Mouse (Mus musculus) CH12F3 (cell line): Measurements from ENCODE around the gene Nfatc2.

Experiments used
- in situ Hi-C: fragments of 300-500 bp; cut with MboI; formaldehyde crosslinking; loops from 2 replicates; pipeline ENCODE4 v1.14.3; 2020; ENCODE audit warnings: low sequenced_read_pairs

Nfatc2 gene

GRCm38 (mm10) chr2:168613092-168613880 is 11.8 kb upstream of the Nfatc2 start:
- in situ Hi-C loops, result no loop called here

GRCm38 (mm10) chr2:168610941-168611340 is 9.5 kb upstream of the Nfatc2 start:
- in situ Hi-C loops, result no loop called here

DNA sequence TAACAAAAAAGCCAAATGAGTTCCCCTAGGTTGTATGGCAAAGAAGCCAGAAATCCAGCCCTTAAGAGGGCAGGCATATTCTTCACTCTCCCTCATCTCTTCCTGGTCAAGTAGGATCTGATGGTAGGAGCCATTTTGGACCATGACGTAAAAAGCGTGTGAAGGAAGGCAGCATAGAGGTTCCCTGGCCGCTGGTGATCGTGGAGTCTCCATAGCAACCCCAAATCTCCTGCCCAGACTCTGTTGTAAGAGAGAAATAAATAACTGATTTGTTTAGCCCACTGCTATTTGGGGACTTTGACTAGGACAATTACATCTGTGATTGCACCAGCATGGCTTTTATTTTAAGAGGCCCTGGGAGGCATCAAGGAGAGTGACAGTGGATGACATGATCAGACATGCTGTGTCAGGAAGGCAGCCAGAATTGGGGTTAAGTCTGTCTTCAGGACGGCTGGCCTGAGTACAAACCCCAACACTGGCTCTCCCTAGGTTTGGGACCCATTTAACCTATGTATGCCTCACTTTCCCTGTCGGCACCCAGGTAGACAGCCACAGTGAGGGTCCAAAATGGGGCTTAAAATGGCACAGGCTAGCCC is 8.3 kb upstream of the Nfatc2 start:
- in situ Hi-C loops, result no loop called here

DNA sequence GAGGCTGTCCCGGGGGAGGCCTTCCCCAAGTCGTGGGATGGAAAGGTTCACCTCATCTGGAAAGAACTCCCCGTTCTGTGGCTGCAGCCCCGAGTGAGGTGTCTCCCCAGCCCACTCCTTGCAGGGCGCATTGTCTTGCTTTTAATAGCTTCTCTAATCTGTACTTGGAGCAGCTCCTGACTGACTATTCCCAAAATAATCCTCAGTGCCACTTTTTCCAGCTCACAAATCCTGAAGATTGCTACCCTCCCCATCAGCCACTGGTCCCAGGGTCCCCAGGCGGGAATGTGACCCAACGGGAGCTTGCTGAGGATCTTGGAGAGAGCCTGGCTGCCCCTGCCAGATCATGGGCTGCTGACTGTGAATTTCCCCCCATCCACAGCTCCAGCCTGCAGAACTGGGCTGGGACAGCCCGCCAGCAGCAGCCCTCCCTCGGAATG is 6.7 kb upstream of the Nfatc2 start:
- in situ Hi-C loops, result no loop called here

DNA sequence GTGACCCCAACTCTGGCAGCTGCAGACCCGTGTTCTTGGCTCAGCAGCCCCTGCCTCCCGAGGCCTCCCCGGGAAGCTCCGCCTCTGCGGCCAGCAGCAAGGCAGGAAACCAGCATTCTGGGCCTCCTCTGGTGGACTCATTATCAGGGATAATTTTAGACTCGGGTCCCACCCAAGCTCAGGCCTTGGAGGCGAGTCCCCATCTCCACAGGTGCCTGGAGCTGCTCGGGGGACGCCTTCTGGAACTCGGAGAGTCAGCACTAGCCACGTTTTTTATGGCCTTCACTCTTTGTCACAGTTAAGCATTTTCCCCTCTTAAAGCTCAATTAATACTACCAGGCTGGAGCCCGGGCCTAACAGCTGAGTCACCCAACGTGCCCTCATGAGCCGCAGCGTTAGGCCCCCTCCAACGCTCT is 3.2 kb upstream of the Nfatc2 start:
- in situ Hi-C loops, result no loop called here

DNA sequence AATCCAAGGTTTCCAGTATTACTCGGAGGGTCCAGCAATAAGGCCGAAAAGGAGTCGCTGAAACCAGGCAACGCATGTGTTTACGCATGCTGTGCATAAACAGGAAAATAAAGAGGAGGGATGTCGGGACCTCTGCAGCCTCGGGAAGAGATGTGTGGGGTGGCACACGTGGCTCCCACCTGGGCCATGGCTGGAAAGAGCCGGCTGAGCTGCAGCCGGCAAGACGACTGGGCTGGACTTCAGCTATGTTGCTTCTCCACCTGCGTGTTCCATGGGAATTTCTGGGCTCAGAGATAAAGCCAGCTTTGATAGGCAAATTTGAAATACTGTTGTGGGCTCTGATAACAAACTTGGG is 907 bp upstream of the Nfatc2 start:
- in situ Hi-C loops, result no loop called here

- in situ Hi-C loops, result no loop called here
These were observed 537 bp downstream of the Nfatc2 start for GRCm38 (mm10) chr2:168600750-168601490.

DNA sequence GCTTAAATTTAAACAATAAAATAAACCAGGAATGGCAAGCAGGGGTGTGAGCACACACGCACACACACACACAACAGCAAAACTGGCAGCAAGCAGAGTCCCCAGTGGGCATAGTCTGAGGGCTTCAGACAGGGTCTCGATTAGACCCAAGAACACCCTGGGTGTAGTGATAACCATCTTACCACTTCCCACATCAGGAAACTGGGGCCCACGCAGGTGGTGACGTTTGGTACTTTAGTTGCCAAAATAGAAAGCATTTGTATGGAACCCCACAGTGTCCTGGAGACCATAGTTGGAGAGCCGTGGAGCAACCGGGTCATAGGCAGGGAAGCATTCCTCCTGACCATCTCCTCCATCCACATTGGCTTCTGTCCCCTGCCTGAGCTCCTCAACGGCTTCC is 5.8 kb downstream of the Nfatc2 start:
- in situ Hi-C loops, result no loop called here

DNA sequence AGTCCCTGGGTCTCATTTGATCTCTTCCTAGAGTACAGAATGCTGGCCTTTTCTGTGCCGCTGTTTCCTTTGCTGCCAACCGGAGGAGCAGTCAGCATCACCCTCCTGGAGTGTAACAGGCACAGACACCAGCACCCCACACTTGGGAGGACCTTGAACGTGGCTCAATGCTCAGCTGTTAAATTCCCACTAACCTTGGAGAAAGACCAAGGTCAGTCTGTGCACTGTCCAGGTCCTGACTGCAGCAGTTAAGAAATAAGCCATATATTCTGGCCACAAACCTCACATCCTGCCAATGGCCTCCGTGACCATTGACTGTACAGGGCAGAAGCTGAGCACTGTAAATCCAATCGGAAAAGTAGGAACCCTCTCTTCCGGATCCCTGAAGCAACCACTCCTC is 7.8 kb downstream of the Nfatc2 start:
- in situ Hi-C loops, result no loop called here

- in situ Hi-C loops, result no loop called here
These were observed 8.5 kb downstream of the Nfatc2 start for GRCm38 (mm10) chr2:168593004-168593403.

GRCm38 (mm10) chr2:168591076-168591475 is 10.4 kb downstream of the Nfatc2 start:
- in situ Hi-C loops, result no loop called here

DNA sequence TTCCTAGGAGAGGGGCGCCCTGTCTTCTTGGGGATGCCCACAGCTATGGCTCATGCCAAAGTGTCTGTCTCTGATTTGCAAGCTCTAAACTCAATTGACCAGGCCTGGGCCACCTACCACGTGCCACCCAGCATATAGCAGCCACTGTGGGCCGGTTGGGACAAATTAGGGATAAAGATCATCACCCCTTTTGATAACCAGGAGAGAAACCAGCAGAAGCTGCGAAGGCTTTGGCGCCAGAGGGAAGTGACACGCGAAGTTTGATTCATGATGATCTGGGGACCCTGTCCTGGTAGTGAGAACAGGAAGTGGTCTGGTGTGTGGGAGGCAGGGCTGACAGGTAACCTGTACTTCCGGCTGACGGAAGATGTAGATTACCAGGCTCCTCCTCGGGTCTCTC is 10.9 kb downstream of the Nfatc2 start:
- in situ Hi-C loops, result no loop called here

DNA sequence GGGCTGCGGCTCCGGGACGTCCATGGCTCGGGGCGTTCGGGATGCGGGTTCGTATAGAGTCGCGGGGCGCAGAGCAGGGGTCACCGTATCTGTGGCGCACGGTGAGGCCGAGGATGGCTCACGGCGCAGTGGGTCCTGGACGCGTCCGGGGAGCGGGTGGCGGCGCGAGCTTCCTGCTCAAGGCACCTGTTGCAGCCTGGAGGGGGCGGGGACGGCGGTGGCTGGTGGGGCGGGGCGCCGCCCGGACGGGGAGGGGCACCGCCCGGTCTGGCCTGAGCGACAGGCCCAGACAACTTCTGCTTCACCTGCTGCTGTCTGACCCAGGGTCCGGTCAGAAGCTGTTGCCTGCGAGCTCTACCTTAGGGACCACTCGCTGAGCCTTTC is 11.3 kb downstream of the Nfatc2 start:
- in situ Hi-C loops, result no loop called here

DNA sequence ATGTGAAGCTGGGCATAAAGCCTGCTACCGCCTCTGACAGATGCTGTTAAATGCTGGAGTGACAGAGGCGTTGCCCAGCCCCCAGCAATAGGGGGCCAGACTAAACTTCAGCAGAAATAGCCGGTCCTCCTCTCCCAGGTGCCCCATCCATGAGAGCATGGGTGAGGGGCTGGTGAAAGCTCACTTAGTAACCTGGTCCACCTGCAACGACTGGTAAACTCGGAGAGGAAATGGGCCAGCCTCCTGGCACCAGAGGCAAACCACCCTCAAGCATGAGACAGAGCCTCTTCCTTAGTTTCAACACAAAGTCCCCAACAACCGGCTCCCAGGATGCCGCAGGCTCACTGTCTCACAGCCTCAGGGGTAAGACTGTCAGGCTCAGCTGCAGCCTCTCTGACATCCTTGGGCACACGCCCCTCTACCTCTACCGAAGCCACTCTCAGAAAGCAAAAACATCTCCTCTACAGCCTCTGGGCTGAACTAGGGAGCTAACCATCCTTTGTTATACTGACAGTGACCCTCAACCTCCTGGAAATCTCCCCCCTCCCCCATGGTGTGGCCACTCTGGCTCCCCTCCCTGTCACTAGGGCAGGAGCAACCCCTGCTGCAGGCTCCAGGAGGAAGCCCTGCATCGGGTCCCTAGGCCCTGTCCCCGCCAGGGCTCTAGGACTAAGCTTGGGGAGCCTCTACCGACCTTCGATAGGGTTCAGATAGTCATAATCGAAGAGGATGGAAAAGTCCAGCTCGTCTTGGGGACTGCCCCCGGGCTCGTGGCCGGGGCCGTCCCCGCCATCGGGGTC is 11.9 kb downstream of the Nfatc2 start:
- in situ Hi-C loops, result no loop called here

GRCm38 (mm10) chr2:168588591-168589367 is 12.7 kb downstream of the Nfatc2 start:
- in situ Hi-C loops, result no loop called here

DNA sequence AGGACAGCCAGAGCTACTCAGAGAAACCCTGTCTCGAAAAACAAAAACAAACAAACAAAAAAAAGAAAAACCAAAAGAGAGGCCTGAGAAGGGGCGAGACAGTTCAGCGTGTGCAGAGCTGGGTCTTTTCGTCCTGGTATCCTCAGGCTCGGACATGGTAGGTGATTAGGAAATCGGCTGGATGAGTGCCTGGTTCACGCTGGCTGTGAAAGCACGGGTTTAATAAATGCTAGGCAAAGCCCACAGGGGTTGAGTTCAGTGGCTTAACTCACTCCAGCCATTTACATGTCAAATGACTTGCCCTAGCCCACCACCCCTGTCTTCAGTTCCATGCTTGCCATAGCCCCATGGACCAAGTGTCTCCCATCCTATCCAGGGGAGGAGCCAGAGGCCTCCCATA is 14.3 kb downstream of the Nfatc2 start:
- in situ Hi-C loops, result no loop called here

- in situ Hi-C loops, result no loop called here
These were observed 14.9 kb downstream of the Nfatc2 start for GRCm38 (mm10) chr2:168586512-168586911.

GRCm38 (mm10) chr2:168584857-168585256 is 16.6 kb downstream of the Nfatc2 start:
- in situ Hi-C loops, result no loop called here

DNA sequence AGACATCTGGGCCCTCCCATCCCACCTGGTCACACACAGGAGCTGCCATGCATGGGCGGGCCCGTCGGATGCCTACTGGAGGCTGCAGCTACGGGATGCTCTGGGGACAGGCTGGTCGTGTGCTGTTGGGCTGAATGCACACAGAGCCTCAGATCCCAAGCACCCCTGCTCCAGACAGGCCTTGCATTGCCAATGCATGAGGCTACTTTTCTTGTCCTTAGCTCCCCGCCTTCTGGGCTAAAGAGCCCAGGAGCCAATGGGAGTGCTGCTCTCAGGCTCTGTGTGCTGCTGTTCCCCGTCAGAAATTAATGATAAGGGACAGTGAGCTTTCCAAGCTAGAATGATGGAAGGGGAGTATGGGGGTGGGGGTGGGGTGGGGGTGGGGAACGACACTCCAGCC is 17.0 kb downstream of the Nfatc2 start:
- in situ Hi-C loops, result no loop called here

DNA sequence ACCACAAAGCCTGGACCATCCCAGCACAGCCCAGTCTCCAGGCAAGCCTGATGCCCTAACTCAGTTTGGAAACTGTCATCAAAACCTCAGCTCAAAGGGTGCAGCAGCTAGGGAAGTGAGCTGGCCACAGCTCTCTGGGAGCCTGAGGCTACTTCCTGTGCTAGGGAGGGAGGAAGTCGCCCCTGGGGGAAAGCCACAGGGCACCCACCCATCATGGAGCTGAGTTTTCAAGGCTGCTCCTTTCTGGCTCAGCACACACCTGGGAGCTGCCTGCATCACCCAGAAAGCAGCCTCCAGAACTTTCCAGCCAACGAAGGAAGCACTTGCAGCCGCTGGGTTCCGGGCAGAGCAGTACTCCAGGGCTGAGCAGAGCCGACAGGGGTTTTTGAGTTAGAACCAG is 18.4 kb downstream of the Nfatc2 start:
- in situ Hi-C loops, result no loop called here
